Mouse (Mus musculus) limb, embryonic 10.5 days (tissue): Measurements from ENCODE around the gene Cpox. TPM values are rescaled to one million over a fixed set of nuclear protein-coding genes. Genes with fewer than 3 reads are reported as not detected.

Source experiments
- DNase-seq: peaks from one replicate; pipeline ENCODE4 v3.0.0-alpha.2; 2017; ENCODE audit warnings: low spot score
- H3K27ac ChIP-seq: fragments of 300-500 bp; sonication (generic); 2 replicates; pipeline ENCODE4 v1.5.1; 2016; ENCODE audit warnings: mild to moderate bottlenecking
- H3K27me3 ChIP-seq: fragments of 300-500 bp; sonication (generic); 2 replicates; pipeline ENCODE4 v1.6.1; 2016; ENCODE audit warnings: low read depth, mild to moderate bottlenecking; ENCODE audit not compliant: poor library complexity, severe bottlenecking
- H3K36me3 ChIP-seq: fragments of 300-500 bp; sonication (generic); 2 replicates; pipeline ENCODE4 v1.6.1; 2016; ENCODE audit warnings: mild to moderate bottlenecking, moderate library complexity
- H3K4me1 ChIP-seq: fragments of 300-500 bp; sonication (generic); 2 replicates; pipeline ENCODE4 v1.6.1; 2016
- H3K4me3 ChIP-seq: fragments of 300-500 bp; sonication (generic); 2 replicates; pipeline ENCODE4 v1.5.1; 2016; ENCODE audit warnings: mild to moderate bottlenecking, moderate library complexity
- H3K9me3 ChIP-seq: fragments of 300-500 bp; sonication (generic); replicated peaks from 2 replicates; pipeline ENCODE4 v1.6.1; 2016; ENCODE audit warnings: mild to moderate bottlenecking
- WGBS: fragments of 180-500 bp; shearing (Covaris S2); methylation state at CpG from one replicate; pipeline ENCODE4 v1.1.7; 2016; 5-methylcytosine and 5-hydroxymethylcytosine counted together
- polyA plus RNA-seq: library from polyadenylated mRNA; unstranded; fragments of >200 nt; fragmentation: Nextera tagmentation; extraction: Ambion mirVana; gene quantifications from 2 replicates; pipeline ENCODE4 v1.2.1, GENCODE M21; 2016

Gene Cpox
- polyA plus RNA-seq, 1 experiment from 2014 or later: 26.6 TPM

GRCm38 (mm10) chr16:58673811-58674410 is 3.8 kb downstream of the Cpox start:
- H3K27me3 ChIP-seq: no peaks in the 10 kb centered on the region
- peaks cover 53% of the 10 kb centered on the region for H3K36me3 ChIP-seq
- DNase-seq: no peak
- H3K9me3 ChIP-seq: no peaks in the 10 kb centered on the region
- H3K27ac ChIP-seq: no peak overlapping the region
- no peak overlapping the region for H3K4me3 ChIP-seq
- peaks cover 9% of the 10 kb centered on the region for H3K4me1 ChIP-seq
- WGBS: 94% methylated on average over 15 of the region's 15 CpGs

- H3K4me1 ChIP-seq: peaks cover 5% of the 10 kb centered on the region
- no peak for DNase-seq
- peaks cover 53% of the 10 kb centered on the region for H3K36me3 ChIP-seq
- no peak overlapping the region for H3K4me3 ChIP-seq
- WGBS: 96% methylated on average over 13 of the region's 13 CpGs
- no peaks in the 10 kb centered on the region for H3K27me3 ChIP-seq
- H3K9me3 ChIP-seq: no peaks in the 10 kb centered on the region
- H3K27ac ChIP-seq: no peak overlapping the region
These were observed 5.2 kb downstream of the Cpox start for GRCm38 (mm10) chr16:58675256-58675655.

DNA sequence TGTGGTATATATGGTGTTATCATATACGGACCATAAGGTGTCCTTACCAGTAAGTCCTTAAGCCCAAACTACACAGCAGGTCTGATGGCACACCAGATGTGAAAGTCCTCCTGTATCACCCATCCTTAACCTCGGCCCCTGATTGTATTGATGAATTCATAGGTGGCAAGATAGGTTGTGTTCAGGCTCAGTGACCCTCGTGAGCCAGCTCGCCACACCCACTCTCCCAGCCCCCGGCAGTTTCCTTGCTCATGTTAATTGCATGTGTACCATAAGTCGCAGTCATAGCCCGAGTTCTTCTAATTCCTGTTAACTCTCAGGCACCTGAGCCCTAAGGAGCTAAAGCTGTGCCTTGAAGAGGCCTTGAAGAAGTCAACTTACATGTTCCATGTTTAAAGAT is 6.1 kb downstream of the Cpox start:
- H3K27ac ChIP-seq: no peak overlapping the region
- DNase-seq: no peak
- H3K4me3 ChIP-seq: no peak overlapping the region
- 90% methylated on average over 7 of the region's 7 CpGs for WGBS
- no peaks in the 10 kb centered on the region for H3K27me3 ChIP-seq
- H3K9me3 ChIP-seq: no peaks in the 10 kb centered on the region
- peaks cover 58% of the 10 kb centered on the region for H3K36me3 ChIP-seq
- H3K4me1 ChIP-seq: peaks cover under 1% of the 10 kb centered on the region

DNA sequence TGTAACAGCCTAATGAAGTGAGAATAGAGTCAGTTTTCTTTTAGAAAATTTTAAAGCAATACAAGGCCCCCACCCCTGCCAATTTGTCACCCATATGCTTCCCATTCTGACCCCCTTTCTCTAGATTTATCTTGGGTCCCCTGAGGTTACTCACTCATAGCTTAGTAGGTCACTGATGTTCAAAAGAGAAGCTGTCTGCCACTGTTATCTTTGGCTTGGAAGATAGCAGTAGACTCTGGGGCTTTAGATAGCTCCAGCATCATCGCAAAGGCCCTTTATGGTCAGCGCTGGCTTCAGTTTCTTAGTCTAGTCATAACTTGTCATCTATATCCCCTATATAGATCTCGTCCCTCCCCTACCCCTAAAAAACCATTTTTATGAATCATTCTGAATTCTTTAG is 6.5 kb downstream of the Cpox start:
- H3K4me1 ChIP-seq: no peaks in the 10 kb centered on the region
- H3K27ac ChIP-seq: no peak overlapping the region
- peaks cover 62% of the 10 kb centered on the region for H3K36me3 ChIP-seq
- H3K9me3 ChIP-seq: no peaks in the 10 kb centered on the region
- 96% methylated on average over 3 of the region's 3 CpGs for WGBS
- H3K4me3 ChIP-seq: no peak overlapping the region
- DNase-seq: no peak
- H3K27me3 ChIP-seq: no peaks in the 10 kb centered on the region

- DNase-seq: no peak
- Histone ChIP-seq H3K4me3 (no peak overlapping the region), H3K36me3 (peaks cover 62% of the 10 kb centered on the region)
These were observed 7.4 kb downstream of the Cpox start for GRCm38 (mm10) chr16:58677491-58677890.

GRCm38 (mm10) chr16:58678660-58679059 is 8.6 kb downstream of the Cpox start:
- H3K4me1 ChIP-seq: no peaks in the 10 kb centered on the region
- no peaks in the 10 kb centered on the region for H3K9me3 ChIP-seq
- WGBS: 74% methylated on average over 7 of the region's 7 CpGs
- DNase-seq: no peak
- peaks cover 54% of the 10 kb centered on the region for H3K36me3 ChIP-seq
- no peak overlapping the region for H3K4me3 ChIP-seq
- no peak overlapping the region for H3K27ac ChIP-seq
- no peaks in the 10 kb centered on the region for H3K27me3 ChIP-seq

More at GRCm38 (mm10) chr16:58677491-58677890, 7.4 kb downstream of the Cpox start:
- Histone ChIP-seq H3K27me3 (no peaks in the 10 kb centered on the region), H3K4me1 (no peaks in the 10 kb centered on the region), H3K27ac (no peak overlapping the region), H3K9me3 (no peaks in the 10 kb centered on the region)
- 89% methylated on average over 5 of the region's 5 CpGs for WGBS

- Histone ChIP-seq H3K9me3 (no peaks in the 10 kb centered on the region), H3K4me1 (no peaks in the 10 kb centered on the region), H3K4me3 (no peak overlapping the region), H3K27ac (no peak overlapping the region), H3K36me3 (peaks cover 26% of the 10 kb centered on the region), H3K27me3 (no peaks in the 10 kb centered on the region)
- DNase-seq: no peak
- WGBS: 93% methylated on average over 6 of the region's 6 CpGs
These were observed 12.0 kb downstream of the Cpox start for GRCm38 (mm10) chr16:58682046-58682445.

GRCm38 (mm10) chr16:58682870-58683269 is 12.8 kb downstream of the Cpox start:
- 87% methylated on average over 7 of the region's 7 CpGs for WGBS
- Histone ChIP-seq H3K9me3 (no peaks in the 10 kb centered on the region), H3K4me3 (no peak overlapping the region)

GRCm38 (mm10) chr16:58683911-58684310 is 13.8 kb downstream of the Cpox start:
- Histone ChIP-seq H3K9me3 (no peaks in the 10 kb centered on the region), H3K27me3 (no peaks in the 10 kb centered on the region), H3K27ac (no peak overlapping the region), H3K36me3 (peaks cover 9% of the 10 kb centered on the region), H3K4me1 (no peaks in the 10 kb centered on the region), H3K4me3 (no peak overlapping the region)
- 89% methylated on average over 4 of the region's 4 CpGs for WGBS
- no peak for DNase-seq

More at GRCm38 (mm10) chr16:58682870-58683269, 12.8 kb downstream of the Cpox start:
- no peak for DNase-seq
- no peaks in the 10 kb centered on the region for H3K27me3 ChIP-seq
- H3K4me1 ChIP-seq: no peaks in the 10 kb centered on the region
- peaks cover 18% of the 10 kb centered on the region for H3K36me3 ChIP-seq
- H3K27ac ChIP-seq: no peak overlapping the region

GRCm38 (mm10) chr16:58684537-58684936 is 14.4 kb downstream of the Cpox start:
- Histone ChIP-seq H3K4me1 (no peaks in the 10 kb centered on the region), H3K27me3 (no peaks in the 10 kb centered on the region), H3K9me3 (no peaks in the 10 kb centered on the region), H3K36me3 (peaks cover 9% of the 10 kb centered on the region), H3K4me3 (no peak overlapping the region), H3K27ac (no peak overlapping the region)
- no peak for DNase-seq

DNA sequence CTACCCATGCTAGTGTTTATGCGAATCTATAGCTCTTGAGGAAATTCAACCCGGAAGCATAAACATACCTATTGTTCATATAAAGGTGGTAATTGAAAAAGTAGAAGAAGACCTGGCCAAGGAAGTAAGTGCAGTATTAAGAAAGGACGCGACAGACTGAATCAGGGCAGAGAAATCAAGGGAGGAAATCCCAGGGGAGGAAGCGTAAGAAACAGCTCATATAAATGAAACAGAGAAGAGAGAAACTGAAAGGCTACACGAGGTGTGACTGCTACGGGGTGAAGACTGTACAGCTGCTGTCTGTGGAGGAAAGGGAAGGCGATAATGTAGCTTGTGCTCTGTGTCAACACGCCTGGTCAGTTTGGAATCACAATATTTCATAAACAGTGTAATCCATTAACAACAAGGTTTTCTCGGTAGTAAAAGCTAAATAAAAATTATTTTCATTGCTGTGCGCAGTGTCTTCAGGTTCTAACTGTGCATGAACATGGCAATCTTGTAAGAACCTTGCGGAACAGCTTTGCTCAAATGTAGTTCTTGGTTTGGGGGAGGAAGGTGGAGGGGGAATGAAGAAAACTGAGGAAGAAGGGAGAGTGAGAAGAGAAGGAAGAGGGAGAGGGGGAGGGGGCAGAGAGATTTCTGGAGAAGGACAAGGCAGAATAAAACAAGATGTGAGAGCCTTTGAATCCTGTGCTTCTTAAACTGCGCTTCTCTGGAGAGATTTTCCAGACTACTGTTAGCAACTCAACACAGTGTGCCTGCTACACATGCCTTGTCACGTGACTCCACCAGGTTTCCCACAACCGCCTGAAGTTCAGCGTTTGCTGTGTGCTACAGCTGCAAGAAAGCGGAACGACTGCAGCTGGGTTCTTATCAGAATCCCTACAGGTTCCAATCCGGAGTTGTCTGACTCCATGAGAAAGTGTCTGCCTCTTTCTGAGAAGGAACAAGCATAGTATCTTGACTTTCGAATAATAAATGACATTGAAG is 15.8 kb downstream of the Cpox start:
- no peak for DNase-seq
- 86% methylated on average over 20 of the region's 20 CpGs for WGBS

DNA sequence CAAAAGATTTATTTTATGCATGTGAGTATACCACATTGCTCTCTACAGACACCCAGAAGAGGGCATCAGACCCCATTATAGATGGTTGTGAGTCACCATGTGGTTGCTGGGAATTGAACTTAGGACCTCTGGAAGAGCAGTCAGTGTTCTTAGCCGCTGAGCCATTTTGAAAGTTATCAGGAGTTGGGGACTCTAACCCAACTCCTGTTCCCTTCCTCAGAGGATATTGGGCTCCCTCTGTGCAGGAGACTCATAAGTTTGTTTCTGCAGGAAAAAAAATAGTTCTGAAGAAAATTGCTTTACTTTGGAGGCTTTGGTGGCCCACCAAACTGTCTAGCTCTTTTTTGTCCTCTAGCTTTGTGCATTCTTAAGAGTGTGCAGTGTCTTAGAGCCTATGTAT is 18.4 kb downstream of the Cpox start:
- Histone ChIP-seq H3K27me3 (no peaks in the 10 kb centered on the region), H3K4me3 (no peak overlapping the region), H3K27ac (no peak overlapping the region), H3K36me3 (no peaks in the 10 kb centered on the region), H3K4me1 (no peaks in the 10 kb centered on the region), H3K9me3 (no peaks in the 10 kb centered on the region)
- WGBS: 91% methylated on average over 1 of the region's 1 CpGs
- DNase-seq: no peak

More for the DNA sequence above, 15.8 kb downstream of the Cpox start:
- no peaks in the 10 kb centered on the region for H3K4me1 ChIP-seq
- peaks cover 5% of the 10 kb centered on the region for H3K36me3 ChIP-seq
- H3K9me3 ChIP-seq: no peaks in the 10 kb centered on the region
- no peak overlapping the region for H3K27ac ChIP-seq
- H3K27me3 ChIP-seq: no peaks in the 10 kb centered on the region
- H3K4me3 ChIP-seq: no peak overlapping the region

DNA sequence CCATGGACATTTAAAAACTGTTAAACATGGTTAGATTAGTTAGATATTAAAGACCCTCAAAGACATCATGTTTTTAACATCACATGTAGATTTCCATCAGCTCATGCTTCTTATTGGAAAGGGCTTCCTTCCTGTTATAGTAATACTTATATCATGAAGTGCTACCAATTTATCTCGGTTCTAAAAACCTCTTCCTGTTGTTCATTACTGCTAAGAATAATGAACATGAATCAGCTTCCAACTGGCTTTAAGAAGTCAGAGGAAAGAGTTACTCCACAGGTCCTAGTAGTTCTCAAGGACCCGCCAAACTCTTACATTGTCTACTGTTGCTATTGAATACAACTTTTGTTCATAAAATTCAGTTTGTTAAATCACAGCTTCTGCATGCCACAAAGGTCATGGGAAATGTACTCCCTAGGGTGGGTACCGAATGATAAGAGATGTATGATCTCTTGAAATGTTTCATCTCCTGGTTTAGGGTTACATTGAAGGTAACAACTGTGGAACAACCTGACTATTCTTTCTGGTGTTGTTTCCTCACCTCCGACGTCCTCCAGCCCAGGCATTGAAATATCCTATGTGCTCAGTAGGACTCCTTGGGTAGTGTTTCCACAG is 19.6 kb downstream of the Cpox start:
- WGBS: 88% methylated on average over 5 of the region's 5 CpGs
- no peaks in the 10 kb centered on the region for H3K27me3 ChIP-seq

More for the DNA sequence above, 19.6 kb downstream of the Cpox start:
- Histone ChIP-seq H3K27ac (no peak overlapping the region), H3K36me3 (no peaks in the 10 kb centered on the region), H3K4me1 (no peaks in the 10 kb centered on the region), H3K9me3 (no peaks in the 10 kb centered on the region), H3K4me3 (no peak overlapping the region)
- DNase-seq: no peak
